Mouse (Mus musculus) left cerebral cortex, adult 11 months (tissue): ENCODE results near the gene Fis1.

Experiments used
- DNase-seq: peaks from one replicate; pipeline ENCODE4 v3.0.0; 2022; ENCODE audit warnings: low spot score

Gene Fis1

DNA sequence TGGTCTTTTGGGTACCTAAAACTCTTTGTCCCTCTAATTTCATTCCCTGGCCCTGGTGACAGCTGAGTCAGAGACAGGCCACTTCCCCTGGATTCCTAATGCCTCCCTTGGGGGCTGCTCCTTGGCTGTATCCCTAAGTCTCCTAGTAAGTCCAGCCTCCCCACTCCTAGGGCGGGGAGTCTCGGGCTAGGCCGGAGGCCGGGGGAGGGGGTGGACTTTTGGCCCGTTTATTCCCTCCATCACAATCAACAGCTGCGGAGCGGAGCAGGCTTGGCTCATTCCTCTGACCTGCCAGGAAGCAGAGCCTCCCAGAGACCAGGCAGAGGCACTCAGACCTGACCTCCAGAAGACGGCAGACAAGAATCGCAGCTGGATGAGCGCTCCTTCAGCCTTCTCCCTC lies 14.5 kb downstream of the Fis1 start:
- DNase-seq = no peak

DNA sequence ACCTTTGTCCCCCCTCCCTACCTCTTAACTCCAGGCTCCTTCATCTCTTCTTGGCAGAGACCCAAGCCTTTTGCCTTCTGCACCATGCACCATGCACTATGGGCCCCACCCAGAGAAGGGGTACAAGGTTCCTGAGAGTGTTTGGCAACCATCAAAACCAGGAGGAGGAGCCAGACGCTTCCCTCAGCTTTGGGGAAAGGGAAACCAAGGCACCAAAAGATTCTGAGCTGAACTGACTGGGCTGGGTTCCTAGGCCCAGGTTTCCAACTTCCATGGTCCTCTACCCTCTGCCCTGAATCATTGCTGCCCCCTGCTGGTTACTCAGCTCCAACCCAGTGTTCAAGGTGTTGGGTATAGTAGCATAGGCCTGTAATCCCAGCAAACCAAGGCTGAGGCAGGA lies 17.6 kb downstream of the Fis1 start:
- DNase-seq = no peak

DNA sequence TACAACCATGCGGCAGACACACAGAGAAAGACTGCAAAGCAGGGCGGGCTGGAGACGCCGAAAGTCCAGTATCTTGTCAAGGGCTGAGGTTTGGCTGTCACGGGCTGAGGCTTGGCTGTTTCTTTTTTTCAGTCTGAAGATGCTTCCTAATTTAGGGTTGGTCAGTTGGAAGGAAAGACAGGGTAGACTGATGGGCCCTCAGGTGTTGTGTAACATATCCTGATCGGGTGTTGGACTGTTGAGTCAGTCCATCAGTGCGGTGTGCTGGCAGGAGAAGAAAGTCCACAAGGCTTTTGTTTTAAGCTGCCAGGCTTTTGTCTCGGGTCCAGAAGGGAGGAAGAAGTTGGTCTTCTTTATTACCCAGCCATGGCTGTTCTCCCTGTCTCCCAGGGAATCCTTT lies 20.6 kb downstream of the Fis1 start:
- DNase-seq = no peak

DNA sequence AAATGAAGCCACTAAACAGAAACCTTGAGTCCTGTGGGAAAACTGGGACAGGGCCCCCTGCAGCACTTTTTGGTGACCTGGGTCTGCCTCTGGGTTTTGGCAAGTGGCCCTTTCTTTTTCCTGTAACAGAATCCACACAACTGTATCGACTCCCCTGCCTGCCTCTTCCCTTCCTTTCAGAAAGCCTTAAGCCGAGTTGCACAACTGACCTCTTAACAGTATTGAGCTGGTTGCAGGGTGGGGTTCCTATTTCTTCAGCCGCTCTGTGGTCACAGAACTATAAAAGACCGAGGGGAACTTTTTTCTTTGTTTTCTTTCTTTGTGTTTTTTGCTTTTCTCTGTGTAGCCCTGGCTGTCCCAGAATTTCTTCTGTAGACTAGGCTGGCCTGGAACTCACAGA lies 24.7 kb downstream of the Fis1 start:
- DNase-seq = no peak

DNA sequence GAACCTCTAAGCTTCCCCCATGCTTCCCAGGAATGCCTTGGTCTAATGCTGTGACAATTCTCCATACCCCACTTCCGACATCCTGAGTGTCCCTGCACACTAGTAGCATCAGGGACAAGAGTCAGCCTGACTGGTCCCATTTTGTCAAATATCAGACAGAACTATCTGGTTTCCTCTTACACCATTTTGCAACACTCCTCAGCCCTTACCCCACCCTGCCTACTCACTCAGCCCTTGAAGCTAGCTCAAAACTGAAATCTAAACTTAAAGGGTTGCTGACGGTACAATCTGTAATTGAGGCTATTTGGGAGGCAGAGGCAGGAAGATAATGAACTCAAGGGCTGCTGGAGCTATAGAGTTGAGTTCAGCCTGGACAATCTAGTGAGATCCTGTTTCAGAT lies 26.7 kb downstream of the Fis1 start:
- DNase-seq = no peak

DNA sequence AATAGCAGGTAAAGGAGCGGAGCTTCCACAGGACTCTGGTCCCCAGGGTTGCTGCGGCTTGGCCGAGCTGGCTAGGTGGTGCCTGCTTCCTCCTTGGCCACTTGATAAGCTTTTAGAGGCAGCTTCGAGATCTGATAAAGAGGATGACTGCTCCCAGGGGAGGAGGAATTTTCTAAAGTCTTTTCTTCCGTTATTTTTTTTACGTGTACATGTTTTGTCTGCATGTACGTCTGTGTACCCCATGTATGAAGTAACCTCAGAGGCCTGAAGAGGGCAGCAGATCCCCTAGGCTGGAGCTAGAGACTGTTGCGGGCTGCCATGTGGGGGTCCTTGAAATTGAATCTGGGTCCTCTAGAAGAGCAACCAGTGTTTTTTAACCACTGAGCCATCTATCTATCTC lies 27.9 kb downstream of the Fis1 start:
- no peak for DNase-seq

DNA sequence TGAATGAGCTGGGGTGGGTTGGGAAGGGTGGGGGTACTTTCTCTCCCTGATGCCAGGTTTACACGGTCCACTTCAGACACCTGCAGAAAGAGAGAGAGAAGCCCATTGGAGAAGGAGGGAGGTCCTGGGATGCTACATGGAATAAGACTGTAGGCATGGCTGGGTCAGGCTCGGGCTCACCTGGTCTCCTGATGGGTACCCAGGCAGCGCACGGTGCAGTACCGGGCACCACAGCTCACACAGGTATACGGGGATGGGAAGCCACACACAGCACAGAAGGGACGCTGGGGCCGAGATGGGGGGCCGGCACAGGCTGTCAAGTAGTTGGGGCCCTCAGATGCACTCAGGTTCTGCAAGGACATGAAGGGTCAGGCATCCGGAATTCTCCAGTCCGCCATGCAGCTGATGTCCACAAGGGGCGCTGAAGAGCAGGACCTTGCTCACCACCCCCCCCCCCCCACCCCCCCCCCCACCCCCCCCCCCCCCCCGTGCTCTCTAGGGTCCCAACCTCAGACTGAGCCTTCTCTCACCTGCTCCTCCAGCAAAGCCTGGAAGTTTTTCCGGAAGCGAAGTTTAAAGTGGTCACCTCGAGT lies 29.4 kb downstream of the Fis1 start:
- DNase-seq = no peak

DNA sequence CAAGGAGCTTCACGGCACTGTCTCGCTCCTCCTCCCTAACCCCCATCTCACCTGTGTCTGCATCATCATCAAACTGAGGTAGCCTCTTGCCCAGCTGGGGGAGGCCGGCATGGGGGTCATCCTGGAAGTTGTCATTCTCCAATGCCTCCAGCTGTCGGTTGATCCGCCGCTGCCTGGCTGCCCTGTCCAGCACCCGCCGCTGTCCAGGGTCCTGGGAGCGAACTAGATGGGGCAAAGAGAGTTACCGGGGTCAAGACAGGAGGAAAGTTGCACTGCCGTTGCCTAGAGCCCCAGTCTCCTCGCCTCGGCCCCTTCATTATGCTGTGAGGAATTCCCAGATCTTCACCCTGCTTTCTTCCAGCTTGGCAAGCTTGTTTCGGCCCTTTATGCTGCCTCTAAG lies 31.8 kb downstream of the Fis1 start:
- no peak for DNase-seq

DNA sequence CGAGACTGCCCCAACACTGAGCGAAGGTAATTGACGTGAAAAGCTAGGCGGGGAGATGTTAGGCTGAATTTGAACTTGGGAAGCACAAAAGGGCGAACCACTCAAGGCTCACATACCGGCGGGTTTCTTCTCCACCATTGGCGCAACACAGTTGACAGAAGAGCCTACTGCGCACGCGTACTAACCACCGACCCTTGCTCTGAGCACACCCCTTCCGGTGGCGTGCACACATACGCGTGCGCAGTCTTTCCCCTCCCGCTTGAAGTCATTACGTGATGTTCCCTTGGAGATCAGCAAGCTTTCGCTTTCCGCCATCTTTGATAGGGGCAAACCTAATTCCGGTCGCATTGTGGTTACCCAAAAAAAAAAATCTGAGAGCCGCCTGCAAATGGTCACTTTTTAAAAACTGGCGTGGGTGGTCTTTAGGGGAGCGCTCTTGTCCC lies 33.6 kb downstream of the Fis1 start, which contains the start of gene Plod3:
Gene Plod3 (plus strand): TSS at position 325 of the 443 bp plus-strand sequence.
- DNase-seq = peak; percentile 97

DNA sequence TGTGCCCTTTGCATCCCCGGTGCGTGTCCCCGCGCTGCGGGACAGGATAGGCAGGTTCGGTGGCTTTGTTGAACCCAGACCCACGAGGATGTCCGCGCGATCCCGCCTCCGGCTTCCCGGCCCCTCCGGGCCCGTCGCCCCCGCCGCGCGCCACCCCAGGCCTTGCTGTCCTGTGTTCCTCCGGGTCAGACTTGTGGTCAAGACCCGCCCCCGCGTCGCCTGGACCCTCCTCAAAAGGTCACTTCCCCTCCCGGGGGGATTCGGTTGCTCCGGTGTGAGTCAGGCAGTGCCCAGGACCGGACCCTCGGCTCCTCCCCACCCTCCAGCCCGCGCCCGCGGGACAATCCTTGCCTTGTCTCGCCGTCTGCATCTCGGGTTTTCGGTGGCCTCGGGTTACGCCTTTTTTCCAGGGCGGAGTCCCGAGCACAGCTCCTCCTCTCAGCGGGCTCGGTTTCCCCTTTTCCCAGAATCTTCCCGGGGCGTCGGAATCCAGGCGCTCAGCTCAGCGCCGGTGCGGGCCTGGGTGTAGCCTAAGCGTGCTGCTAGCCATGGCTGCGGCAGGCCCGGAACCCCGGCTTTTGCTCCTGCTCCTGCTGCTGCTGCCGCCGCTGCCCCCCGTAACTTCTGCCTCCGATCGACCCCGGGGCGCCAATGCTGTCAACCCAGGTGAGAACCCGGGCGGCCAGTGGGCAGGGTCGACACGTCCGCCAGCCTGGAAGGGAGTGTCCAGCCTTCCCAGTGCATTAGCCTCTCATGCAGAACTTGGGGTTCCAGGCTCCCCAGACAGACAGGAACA lies 34.3 kb downstream of the Fis1 start:
- peak; percentile 77 for DNase-seq

DNA sequence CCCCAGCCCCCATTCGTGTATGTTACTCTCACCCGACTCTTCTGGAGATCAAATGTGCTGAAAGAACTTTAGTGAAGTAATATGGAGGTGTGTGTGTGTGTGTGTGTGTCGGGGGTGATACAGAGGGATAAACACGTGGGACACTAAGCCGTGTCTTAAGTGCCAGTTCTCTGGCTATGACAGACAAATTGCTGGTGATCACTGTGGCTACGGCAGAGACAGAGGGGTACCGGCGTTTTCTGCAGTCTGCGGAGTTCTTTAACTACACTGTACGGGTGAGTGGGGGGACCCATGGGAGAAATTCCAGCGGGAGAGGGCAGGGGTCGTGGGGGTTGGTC lies 34.8 kb downstream of the Fis1 start, which contains the start of gene Znhit1:
Gene Znhit1 (minus strand): TSS at position 88 of the 338 bp plus-strand sequence.
- no peak for DNase-seq

DNA sequence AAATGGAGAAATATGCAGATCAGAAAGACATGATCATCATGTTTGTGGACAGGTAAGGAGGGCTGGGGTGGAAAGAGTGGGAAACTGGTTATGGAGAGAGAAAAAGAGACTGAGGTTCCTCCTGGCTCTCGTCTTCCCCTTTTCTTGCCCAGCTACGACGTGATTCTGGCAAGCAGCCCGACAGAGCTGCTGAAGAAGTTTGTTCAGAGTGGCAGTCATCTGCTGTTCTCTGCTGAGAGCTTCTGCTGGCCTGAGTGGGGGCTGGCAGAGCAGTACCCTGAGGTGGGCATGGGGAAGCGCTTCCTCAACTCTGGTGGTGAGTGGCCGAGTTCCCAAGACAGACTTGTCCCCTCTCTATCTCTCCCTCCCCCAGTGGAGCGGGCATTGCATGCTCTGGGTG lies 35.3 kb downstream of the Fis1 start:
- DNase-seq = no peak

DNA sequence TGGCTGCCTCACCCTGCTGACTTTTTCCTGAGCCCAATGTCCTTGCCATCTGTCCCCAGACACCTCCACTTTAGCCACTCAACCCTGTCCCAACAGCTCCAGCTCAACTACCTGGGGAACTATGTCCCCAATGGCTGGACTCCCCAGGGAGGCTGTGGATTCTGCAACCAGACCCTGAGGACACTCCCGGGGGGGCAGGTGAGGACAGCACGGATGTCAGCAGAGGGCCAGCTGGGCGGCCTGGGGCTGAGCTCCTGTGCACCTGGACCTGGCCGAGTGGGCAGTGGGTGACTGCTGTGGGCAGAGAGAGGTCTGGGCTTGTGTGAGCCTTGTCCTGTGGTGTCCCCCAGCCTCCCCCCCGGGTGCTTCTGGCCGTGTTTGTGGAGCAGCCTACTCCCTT lies 36.7 kb downstream of the Fis1 start:
- DNase-seq = no peak

DNA sequence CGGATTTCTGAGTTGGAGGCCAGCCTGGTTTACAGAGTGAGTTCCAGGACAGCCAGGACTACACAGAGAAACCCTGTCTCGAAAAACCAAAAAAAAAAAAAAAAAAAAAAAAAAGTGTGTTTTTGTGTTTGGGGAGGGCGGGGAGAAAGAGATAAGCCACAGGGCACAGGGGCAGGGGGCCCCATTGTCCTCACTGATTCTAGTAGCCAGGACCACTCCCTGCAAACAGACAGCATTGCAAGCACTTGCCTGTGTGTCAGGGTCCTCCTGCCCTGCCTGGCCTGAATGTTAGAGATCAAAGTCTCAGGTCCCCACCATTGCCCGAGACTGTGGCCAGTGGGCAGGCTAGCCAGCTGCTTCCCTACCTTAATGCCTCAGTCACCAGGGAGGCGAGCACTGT lies 46.4 kb downstream of the Fis1 start:
- no peak for DNase-seq

DNA sequence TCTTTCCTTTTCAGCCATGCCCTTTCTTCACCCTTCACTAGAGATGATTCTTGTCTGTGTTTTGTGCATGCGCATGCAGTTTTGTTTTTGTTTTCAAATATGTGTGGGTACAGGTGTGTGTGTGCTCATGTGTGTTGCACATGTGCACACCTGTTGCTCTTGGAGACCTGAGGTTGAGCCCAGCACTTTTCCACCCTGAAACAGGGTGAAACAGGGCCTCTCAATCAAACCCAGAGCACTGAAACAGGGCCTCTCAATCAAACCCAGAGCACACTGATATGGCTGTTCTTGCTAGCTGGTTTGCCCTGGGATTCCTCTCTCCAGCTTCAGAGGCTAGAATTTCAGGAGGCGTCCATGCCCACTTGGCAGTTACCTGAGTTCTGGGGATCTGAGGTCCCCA lies 47.5 kb downstream of the Fis1 start:
- no peak for DNase-seq

DNA sequence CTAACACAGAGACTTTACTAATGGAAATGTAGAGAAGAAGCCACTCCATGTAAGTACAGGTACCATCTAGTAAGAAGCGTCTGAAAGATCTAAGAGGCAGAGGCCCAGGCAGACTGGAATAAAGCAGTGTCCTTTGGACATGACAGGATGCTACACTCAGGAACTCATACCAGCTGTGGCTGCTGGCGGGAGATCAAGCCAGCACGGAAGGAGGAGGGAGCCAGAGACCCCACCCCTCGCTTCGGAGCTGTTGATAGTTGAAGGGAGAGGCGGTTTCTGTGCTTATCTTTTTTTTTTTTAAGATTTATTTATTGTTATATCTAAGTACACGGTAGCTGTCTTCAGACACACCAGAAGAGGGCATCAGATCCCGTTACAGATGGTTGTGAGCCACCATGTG lies 54.2 kb downstream of the Fis1 start:
- DNase-seq = no peak

DNA sequence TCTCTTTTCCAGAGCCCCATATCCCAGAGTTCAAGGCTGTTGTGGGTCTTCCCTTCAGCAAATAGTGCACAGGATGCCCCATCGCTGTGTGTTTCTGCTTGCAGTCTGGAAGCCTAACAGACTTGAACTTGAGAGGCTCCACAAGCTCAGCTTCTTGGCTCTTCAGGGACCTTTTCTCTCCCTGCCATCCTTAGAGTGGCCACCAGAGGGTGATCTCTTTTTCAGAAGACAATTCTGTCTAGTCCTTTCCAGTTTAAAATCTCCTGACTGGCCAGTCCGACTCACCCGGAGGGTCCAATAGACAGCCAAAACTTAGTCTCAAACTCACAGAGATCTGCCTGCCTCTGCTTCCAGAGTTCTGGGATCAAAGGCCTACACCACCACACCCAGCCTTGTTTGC lies 56.9 kb downstream of the Fis1 start:
- DNase-seq = no peak

DNA sequence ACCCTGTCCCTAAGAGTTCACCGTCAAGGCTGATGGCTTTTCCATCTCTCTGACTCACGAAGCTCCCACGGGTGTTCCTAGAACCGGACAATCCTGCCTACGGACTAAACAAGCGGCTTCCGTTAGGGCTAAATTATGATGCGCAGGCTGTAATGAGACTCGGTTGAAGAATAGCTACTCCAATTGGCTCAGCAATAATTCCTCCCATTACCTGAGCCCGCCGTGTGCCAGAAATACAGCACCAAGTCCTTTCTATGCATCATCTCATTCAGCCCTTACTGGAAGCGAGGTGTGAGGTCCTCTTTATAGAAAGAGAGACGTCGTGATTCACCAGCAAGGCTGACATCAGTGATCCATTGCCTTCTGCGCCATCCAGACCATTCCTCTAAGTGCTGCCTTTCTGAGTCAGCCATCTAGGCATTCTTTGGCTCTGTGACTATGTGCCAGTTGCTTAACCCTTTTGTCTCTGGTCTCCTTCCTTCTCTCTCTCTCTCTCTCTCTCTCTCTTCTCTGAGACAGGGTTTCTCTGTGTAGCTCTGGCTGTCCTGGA lies 59.4 kb downstream of the Fis1 start:
- DNase-seq = no peak
